Mouse (Mus musculus) liver, embryonic 11.5 days (tissue): ENCODE results near the gene Hhatl. TPM values are rescaled to one million over a fixed set of nuclear protein-coding genes. Genes with fewer than 3 reads are reported as not detected.

ENCODE experiments used
- ATAC-seq: fragments of 200-750 bp; cut with Nextera tagmentation; replicated peaks from 2 replicates; pipeline ENCODE4 v1.8.0; 2017; ENCODE audit warnings: moderate number of reproducible peaks, mild to moderate bottlenecking, moderate TSS enrichment, moderate library complexity; ENCODE audit not compliant: low FRiP score
- DNase-seq: peaks from one replicate; pipeline ENCODE4 v3.0.0-alpha.2; 2017; ENCODE audit warnings: low spot score
- H3K27ac ChIP-seq: fragments of 300-500 bp; sonication (generic); 2 replicates; pipeline ENCODE4 v1.5.1; 2014; ENCODE audit warnings: mild to moderate bottlenecking, low read depth, low read length, control low read depth
- H3K27me3 ChIP-seq: fragments of 300-500 bp; sonication (generic); replicated peaks from 2 replicates; pipeline ENCODE4 v1.6.1; 2014; ENCODE audit warnings: low read length, mixed read lengths; ENCODE audit not compliant: control insufficient read depth, insufficient read depth
- H3K36me3 ChIP-seq: fragments of 300-500 bp; sonication (generic); 2 replicates; pipeline ENCODE4 v1.6.1; 2014; ENCODE audit warnings: mild to moderate bottlenecking, low read length, moderate library complexity, mixed read lengths; ENCODE audit not compliant: control insufficient read depth, insufficient read depth
- H3K4me1 ChIP-seq: fragments of 300-500 bp; sonication (generic); replicated peaks from 2 replicates; pipeline ENCODE4 v1.6.1; 2014; ENCODE audit warnings: low read length, mixed read lengths; ENCODE audit not compliant: control insufficient read depth, insufficient read depth
- H3K4me2 ChIP-seq: fragments of 300-500 bp; sonication (generic); 2 replicates; pipeline ENCODE4 v1.6.1; 2014; ENCODE audit warnings: mild to moderate bottlenecking, control low read depth, moderate library complexity
- H3K4me3 ChIP-seq: fragments of 300-500 bp; sonication (generic); 2 replicates; pipeline ENCODE4 v1.5.1; 2014; ENCODE audit warnings: low read depth, low read length, control low read depth
- H3K9ac ChIP-seq: fragments of 300-500 bp; sonication (generic); 2 replicates; pipeline ENCODE4 v1.6.1; 2014; ENCODE audit warnings: low read depth, low read length, control low read depth
- H3K9me3 ChIP-seq: fragments of 300-500 bp; sonication (generic); 2 replicates; pipeline ENCODE4 v1.6.1; 2016; ENCODE audit warnings: low read length, inconsistent platforms, mixed read lengths; ENCODE audit not compliant: control insufficient read depth
- WGBS: fragments of 180-500 bp; shearing (Covaris S2); extraction: QIAGEN DNeasy Blood & Tissue Kit; methylation state at CpG from one replicate; pipeline ENCODE4 v1.1.7; 2014; 5-methylcytosine and 5-hydroxymethylcytosine counted together
- polyA plus RNA-seq: library from polyadenylated mRNA; unstranded; fragments of >200 nt; fragmentation: Nextera tagmentation; extraction: Ambion mirVana; gene quantifications from 2 replicates; pipeline ENCODE4 v1.2.1, GENCODE M21; 2014

The Hhatl gene
- polyA plus RNA-seq, 1 experiment from 2014 or later = not detected

DNA sequence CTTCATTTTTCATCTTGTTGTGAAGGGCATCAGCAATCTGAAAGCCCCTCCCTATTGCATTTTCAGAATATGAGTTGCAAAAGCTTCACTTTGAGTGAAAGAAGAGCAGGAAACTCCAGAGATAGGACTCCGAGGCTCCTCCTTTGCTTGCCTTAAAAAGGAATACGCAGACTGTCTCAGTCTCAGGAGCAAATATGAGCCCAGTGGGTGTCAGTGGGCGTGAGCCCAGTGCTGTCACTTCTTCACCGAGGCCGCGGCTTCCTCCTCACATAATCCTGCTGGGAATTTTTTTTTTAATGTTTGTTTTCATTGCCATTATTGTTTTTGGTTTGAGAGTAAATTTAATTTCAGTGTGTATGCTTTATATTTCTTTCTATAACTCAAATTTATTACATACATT, 51.8 kb downstream of the Hhatl start:
- ATAC-seq = no peak
- H3K36me3 ChIP-seq = peaks cover 46% of the 10 kb centered on the region
- H3K9ac ChIP-seq = no peak overlapping the region
- no peak for DNase-seq
- H3K9me3 ChIP-seq = no peaks in the 10 kb centered on the region
- H3K27me3 ChIP-seq = no peaks in the 10 kb centered on the region
- no peak overlapping the region for H3K4me2 ChIP-seq
- 93% methylated on average over 6 of the region's 6 CpGs for WGBS
- no peaks in the 10 kb centered on the region for H3K4me1 ChIP-seq
- H3K4me3 ChIP-seq = no peak overlapping the region
- no peak overlapping the region for H3K27ac ChIP-seq

Other genes with a start within 250 kb of the Hhatl start
- not detected in 2 replicates for gene Lyzl4, start 150.4 kb downstream of the Hhatl start, polyA plus RNA-seq
- 0.25 and 0.77 TPM in 2 replicates for gene Vipr1, start 149.8 kb downstream of the Hhatl start, polyA plus RNA-seq
- 4.7 and 5.5 TPM in 2 replicates for gene Sec22c, start 87.0 kb downstream of the Hhatl start, polyA plus RNA-seq
- gene Ss18l2, start 82.2 kb downstream of the Hhatl start, polyA plus RNA-seq = 103 and 118 TPM in 2 replicates
- 47.3 and 48.2 TPM in 2 replicates for gene Nktr, start 73.3 kb downstream of the Hhatl start, polyA plus RNA-seq
- 4.0 and 4.4 TPM in 2 replicates for gene Zfp651, start 33.2 kb downstream of the Hhatl start, polyA plus RNA-seq
- gene Klhl40, start 14.9 kb downstream of the Hhatl start, polyA plus RNA-seq = not detected in 2 replicates
- gene Ccdc13, start 47.0 kb upstream of the Hhatl start, polyA plus RNA-seq = 0.49 TPM in 1 of 2 replicates, not detected in the other
- 205 and 214 TPM in 2 replicates for gene Higd1a, start 65.9 kb upstream of the Hhatl start, polyA plus RNA-seq
- 0.19 and 0.21 TPM in 2 replicates for gene Ackr2, start 105.8 kb upstream of the Hhatl start, polyA plus RNA-seq
- not detected in 2 replicates for gene Cyp8b1, start 123.8 kb upstream of the Hhatl start, polyA plus RNA-seq
- gene Fam198a, start 158.5 kb upstream of the Hhatl start, polyA plus RNA-seq = 0.18 and 0.21 TPM in 2 replicates
- 5.1 and 6.1 TPM in 2 replicates for gene Pomgnt2, start 204.6 kb upstream of the Hhatl start, polyA plus RNA-seq